Mouse (Mus musculus): ENCODE results near the gene Svip. TPM values are rescaled to one million over a fixed set of nuclear protein-coding genes. Genes with fewer than 3 reads are reported as not detected.

Gene Svip
- total and polyA plus RNA-seq, 3 experiments = not detected

GRCm38 (mm10) chr7:51975181-51975580, 30.6 kb downstream of the Svip start (continued):
- no peak for TF ChIP-seq JUN (IDR thresholded peaks at IDR 0.05; ENCODE audit: insufficient read depth, low read depth, low read length)

- Histone ChIP-seq H3K27me3 (replicated peaks) (no peaks in the 10 kb centered on the region), H3K36me3 (replicated peaks in 1 of 2; ENCODE audit: control insufficient read depth in 1 of 2, insufficient read depth in 1 of 2, low read length in 1 of 2) (no peaks in the 10 kb centered on the region), H3K79me2 (replicated peaks; ENCODE audit: control insufficient read depth, extremely low read depth, insufficient read depth, poor library complexity, severe bottlenecking) (no peaks in the 10 kb centered on the region), H3K4me3 (replicated peaks in 1 of 3; ENCODE audit: low read depth in 2 of 3, low read length in 2 of 3, poor library complexity in 1 of 3) (no peak overlapping the region), H3K4me2 (ENCODE audit: insufficient read depth, low read depth, poor library complexity, severe bottlenecking) (no peak overlapping the region), H3K4me1 (ENCODE audit: control insufficient read depth in 1 of 2, insufficient read depth in 2 of 2) (no peaks in the 10 kb centered on the region), H3K9me3 (replicated peaks; ENCODE audit: low read length) (peaks cover 7% of the 10 kb centered on the region), H3K27ac (ENCODE audit: insufficient read depth, low read depth) (no peak overlapping the region), H3K9ac (ENCODE audit: insufficient read depth, low read depth) (no peak overlapping the region)
- in situ Hi-C loops (cut with MboI; ENCODE audit: low pct_ligation_motif_present, low pct_unique_long_range_greater_than_20kb, low sequenced_read_pairs) = no loop called here
- no peak for TF ChIP-seq NRF1 (IDR thresholded peaks at IDR 0.05; ENCODE audit: low read depth, low read length)
- no peak for TF ChIP-seq MAZ (IDR thresholded peaks at IDR 0.05; ENCODE audit: low read depth, low read length)
- TF ChIP-seq MEF2A (IDR thresholded peaks at IDR 0.05; ENCODE audit: borderline replicate concordance, low read depth, low read length) = no peak
- no peak for TF ChIP-seq MXI1 (IDR thresholded peaks at IDR 0.05; ENCODE audit: low read depth, low read length)
- TF ChIP-seq SMC3 (IDR thresholded peaks at IDR 0.05; ENCODE audit: low read depth, low read length) = no peak
- no peak for TF ChIP-seq USF1 (IDR thresholded peaks at IDR 0.05; ENCODE audit: low read depth, low read length)
- no peak for TF ChIP-seq EP300 (IDR thresholded peaks at IDR 0.05; ENCODE audit: low read length)
- no peak for TF ChIP-seq KAT2A (IDR thresholded peaks at IDR 0.05; ENCODE audit: insufficient replicate concordance, low read length)
- TF ChIP-seq ZC3H11A (IDR thresholded peaks at IDR 0.05; ENCODE audit: low read depth, low read length) = no peak
- no peak for TF ChIP-seq USF2 (conservative IDR thresholded peaks at IDR 0.05; ENCODE audit: low read depth, low read length)
- dilution Hi-C loops (cut with MboI; ENCODE audit: extremely low pct_ligation_motif_present, extremely low pct_unique_long_range_greater_than_20kb, low sequenced_read_pairs) = no loop called here
- DNase-seq (ENCODE audit: extremely low read depth) = no peak
Measured at GRCm38 (mm10) chr7:51973526-51973925, 32.3 kb downstream of the Svip start.

GRCm38 (mm10) chr7:51973091-51973490, 32.7 kb downstream of the Svip start:
- Histone ChIP-seq H3K27me3 (replicated peaks) (no peaks in the 10 kb centered on the region), H3K4me2 (ENCODE audit: insufficient read depth, low read depth, poor library complexity, severe bottlenecking) (no peak overlapping the region), H3K4me3 (replicated peaks in 1 of 3; ENCODE audit: low read depth in 2 of 3, low read length in 2 of 3, poor library complexity in 1 of 3) (no peak overlapping the region), H3K9me3 (replicated peaks; ENCODE audit: low read length) (peaks cover 7% of the 10 kb centered on the region), H3K9ac (ENCODE audit: insufficient read depth, low read depth) (no peak overlapping the region), H3K4me1 (ENCODE audit: control insufficient read depth in 1 of 2, insufficient read depth in 2 of 2) (no peaks in the 10 kb centered on the region), H3K79me2 (replicated peaks; ENCODE audit: control insufficient read depth, extremely low read depth, insufficient read depth, poor library complexity, severe bottlenecking) (no peaks in the 10 kb centered on the region), H3K36me3 (replicated peaks in 1 of 2; ENCODE audit: control insufficient read depth in 1 of 2, insufficient read depth in 1 of 2, low read length in 1 of 2) (no peaks in the 10 kb centered on the region), H3K27ac (ENCODE audit: insufficient read depth, low read depth) (no peak overlapping the region)
- DNase-seq (ENCODE audit: extremely low read depth) = no peak
- TF ChIP-seq HCFC1 (IDR thresholded peaks at IDR 0.05; ENCODE audit: low read depth, low read length) = no peak
- no peak for TF ChIP-seq POLR2A (IDR thresholded peaks at IDR 0.05; ENCODE audit: low read depth, low read length)
- TF ChIP-seq UBTF (IDR thresholded peaks at IDR 0.05; ENCODE audit: low read depth, low read length) = no peak
- TF ChIP-seq RCOR1 (conservative IDR thresholded peaks at IDR 0.05; ENCODE audit: low read depth, low read length) = no peak
- no peak for TF ChIP-seq ELF1 (IDR thresholded peaks at IDR 0.05; ENCODE audit: low read depth, low read length)
- TF ChIP-seq PAX5 (IDR thresholded peaks at IDR 0.05; ENCODE audit: low read length) = no peak
- TF ChIP-seq SIN3A (IDR thresholded peaks at IDR 0.05; ENCODE audit: low read length) = no peak
- no peak for TF ChIP-seq ZNF384 (IDR thresholded peaks at IDR 0.05; ENCODE audit: low read depth, low read length)
- no peak for TF ChIP-seq ZC3H11A (IDR thresholded peaks at IDR 0.05; ENCODE audit: low read depth, low read length)
- in situ Hi-C loops (cut with MboI; ENCODE audit: low pct_ligation_motif_present, low pct_unique_long_range_greater_than_20kb, low sequenced_read_pairs) = no loop called here
- dilution Hi-C loops (cut with MboI; ENCODE audit: extremely low pct_ligation_motif_present, extremely low pct_unique_long_range_greater_than_20kb, low sequenced_read_pairs) = no loop called here
